ENCODE assay signal across 20 mouse cellular contexts in genomic region chr5:24976907-24977306, GRCm38 (mm10).
DNase-seq lines count a peak whose midpoint lies in the region; ATAC-seq and TF ChIP-seq lines count a peak whose summit lies in the region.
"Had no signal": no experiment of that assay in that cellular context is flagged by ENCODE, and none has a peak within 500 bp of the region (broad histone marks: within the 10 kb centered on the region; RNA-seq: fewer than 3 reads in every experiment).

No protein-coding gene starts in this region.

- H3K9me3 ChIP-seq in heart, embryonic 13.5 days, result no peaks in the 10 kb centered on the region
- no peaks in the 10 kb centered on the region for H3K9me3 ChIP-seq in heart, embryonic 11.5 days (replicated peaks; ENCODE audit: control insufficient read depth, low read length)
- no peaks in the 10 kb centered on the region for H3K9me3 ChIP-seq in heart, postnatal 0 days (replicated peaks; ENCODE audit: control insufficient read depth, low read length)
- H3K9me3 ChIP-seq: embryonic facial prominence, embryonic 13.5 days; limb, embryonic 15.5 days; midbrain, embryonic 13.5 days; neural tube, embryonic 15.5 days had no signal

- no peak overlapping the region for H3K9ac ChIP-seq in heart, embryonic 13.5 days
- H3K9ac ChIP-seq in heart, embryonic 11.5 days (ENCODE audit: low read depth, low read length), result no peak overlapping the region
- no peak overlapping the region for H3K9ac ChIP-seq in heart, postnatal 0 days (replicated peaks; ENCODE audit: low read depth, low read length)
- H3K9ac ChIP-seq: embryonic facial prominence, embryonic 13.5 days; limb, embryonic 15.5 days; lung, embryonic 14.5 days; midbrain, embryonic 13.5 days; neural tube, embryonic 15.5 days had no signal

- H3K4me3 ChIP-seq in heart, embryonic 13.5 days, result no peak overlapping the region
- H3K4me3 ChIP-seq in heart, embryonic 11.5 days (ENCODE audit: low read depth, low read length), result no peak overlapping the region
- H3K4me3 ChIP-seq in heart, postnatal 0 days (ENCODE audit: low read depth, low read length), result no peak overlapping the region
- H3K4me3 ChIP-seq: embryonic facial prominence, embryonic 13.5 days; limb, embryonic 15.5 days; midbrain, embryonic 13.5 days; myocyte; neural tube, embryonic 15.5 days had no signal

- TF ChIP-seq CTCF in heart, postnatal 0 days (IDR thresholded peaks at IDR 0.05; ENCODE audit: low read depth), result no peak

- ATAC-seq in heart, embryonic 13.5 days (ENCODE audit: extremely low read depth, insufficient number of reproducible peaks, low FRiP score, low TSS enrichment), result no peak
- ATAC-seq in heart, embryonic 11.5 days (replicated peaks; ENCODE audit: insufficient number of reproducible peaks, low FRiP score, low TSS enrichment), result no peak
- peak; percentile 31; the same call in 1 of the 2 replicates for ATAC-seq in heart, postnatal 0 days (ENCODE audit: insufficient read depth, low read depth)
- ATAC-seq: forebrain, embryonic 16.5 days; hindbrain, embryonic 16.5 days; midbrain, embryonic 13.5 days had no signal

- H3K27ac ChIP-seq in heart, embryonic 13.5 days (replicated peaks), result peak overlapping the region; percentile 51; the same call in 1 of the 2 replicates
- H3K27ac ChIP-seq in heart, embryonic 11.5 days (ENCODE audit: low read depth, low read length), result no peak overlapping the region
- peak overlapping the region; percentile 74 for H3K27ac ChIP-seq in heart, postnatal 0 days (ENCODE audit: low read depth)
- H3K27ac ChIP-seq: embryonic facial prominence, embryonic 13.5 days; limb, embryonic 15.5 days; midbrain, embryonic 13.5 days; neural tube, embryonic 15.5 days; stomach, postnatal 0 days had no signal

- peaks cover 88% of the 10 kb centered on the region for H3K4me1 ChIP-seq in heart, embryonic 13.5 days
- peaks cover 74% of the 10 kb centered on the region for H3K4me1 ChIP-seq in heart, embryonic 11.5 days (ENCODE audit: control insufficient read depth, insufficient read depth, low read length)
- peaks cover 74% of the 10 kb centered on the region for H3K4me1 ChIP-seq in heart, postnatal 0 days (ENCODE audit: control insufficient read depth, insufficient read depth)

- 53% methylated on average over 3 of the region's 3 CpGs for WGBS in heart, embryonic 13.5 days
- 49% methylated on average over 3 of the region's 3 CpGs for WGBS in heart, embryonic 11.5 days (ENCODE audit: insufficient replicate concordance)
- 33% methylated on average over 3 of the region's 3 CpGs for WGBS in heart, postnatal 0 days

- peak; percentile 49 for DNase-seq in adrenal gland, postnatal 10 days
- no peak for DNase-seq in adrenal gland, postnatal 25 days
- DNase-seq in 3T3-L1 (ENCODE audit: low read depth, low spot score), result peak; percentile 23
- no peak for DNase-seq in heart, postnatal 0 days (ENCODE audit: low spot score)
- no peak for DNase-seq in testis, postnatal 14 days (ENCODE audit: low spot score)
- DNase-seq in thymus, postnatal 36 days, result no peak
- DNase-seq: cerebellum, adult 9-10 months; right cerebral cortex, postnatal 25 days; thymus, postnatal 25 days had no signal

- H3K27me3 ChIP-seq in heart, embryonic 13.5 days (replicated peaks), result no peaks in the 10 kb centered on the region; the same call in 1 of the 2 replicates
- peaks cover 3% of the 10 kb centered on the region; the same call in 1 of the 2 replicates for H3K27me3 ChIP-seq in heart, embryonic 11.5 days (ENCODE audit: control insufficient read depth, insufficient read depth, low read length)
- no peaks in the 10 kb centered on the region for H3K27me3 ChIP-seq in heart, postnatal 0 days (ENCODE audit: control insufficient read depth, insufficient read depth, low read length)
- H3K27me3 ChIP-seq: embryonic facial prominence, embryonic 13.5 days; limb, embryonic 15.5 days; midbrain, embryonic 13.5 days; neural tube, embryonic 15.5 days had no signal

- H3K4me2 ChIP-seq in heart, embryonic 13.5 days, result no peak overlapping the region
- H3K4me2 ChIP-seq in heart, embryonic 11.5 days, result no peak overlapping the region
- no peak overlapping the region for H3K4me2 ChIP-seq in heart, postnatal 0 days (ENCODE audit: low read depth, low read length)
- H3K4me2 ChIP-seq: embryonic facial prominence, embryonic 13.5 days; limb, embryonic 15.5 days; lung, embryonic 14.5 days; midbrain, embryonic 13.5 days; neural tube, embryonic 15.5 days had no signal

- no peak for TF ChIP-seq EP300 in heart, postnatal 0 days (IDR thresholded peaks at IDR 0.05; ENCODE audit: low read depth)

- no peaks in the 10 kb centered on the region for H3K36me3 ChIP-seq in heart, embryonic 13.5 days
- H3K36me3 ChIP-seq in heart, embryonic 11.5 days (ENCODE audit: control insufficient read depth, insufficient read depth, low read length), result no peaks in the 10 kb centered on the region
- H3K36me3 ChIP-seq in heart, postnatal 0 days (replicated peaks; ENCODE audit: control insufficient read depth, insufficient read depth, low read length), result no peaks in the 10 kb centered on the region
- H3K36me3 ChIP-seq: embryonic facial prominence, embryonic 13.5 days; limb, embryonic 15.5 days; midbrain, embryonic 13.5 days; neural tube, embryonic 15.5 days had no signal

Comparison
In these comparisons a context has a peak if more than half of its experiments do, and no peak if none do; other contexts are left out.
1. DNase-seq: peak in adrenal gland, postnatal 10 days (single experiment) and 3T3-L1 (single experiment); none in adrenal gland, postnatal 25 days (single experiment), heart, postnatal 0 days (single experiment), testis, postnatal 14 days (single experiment) and thymus, postnatal 36 days (0 of 2).